Mouse (Mus musculus) kidney, postnatal 0 days (tissue): Measurements from ENCODE around the gene Sdhd. TPM values are rescaled to one million over a fixed set of nuclear protein-coding genes. Genes with fewer than 3 reads are reported as not detected.
A peak's percentile ranks its signal among the peaks of the same experiment; 100 is the strongest.

Source experiments
- ATAC-seq: fragments of 200-750 bp; cut with Nextera tagmentation; replicated peaks from 2 replicates; pipeline ENCODE4 v1.8.0; 2017; ENCODE audit warnings: low read depth, moderate number of reproducible peaks, moderate TSS enrichment, moderate library complexity; ENCODE audit not compliant: low FRiP score
- DNase-seq: peaks from one replicate; pipeline ENCODE4 v3.0.0-alpha.2; 2016; ENCODE audit warnings: low spot score
- H3K27ac ChIP-seq: fragments of 300-500 bp; sonication (generic); 2 replicates; pipeline ENCODE4 v1.5.1; 2014; ENCODE audit warnings: mild to moderate bottlenecking
- H3K27me3 ChIP-seq: fragments of 300-500 bp; sonication (generic); 2 replicates; pipeline ENCODE4 v1.6.1; 2014; ENCODE audit warnings: low read length, mixed read lengths; ENCODE audit not compliant: insufficient read depth
- H3K36me3 ChIP-seq: fragments of 300-500 bp; sonication (generic); 2 replicates; pipeline ENCODE4 v1.6.1; 2014; ENCODE audit warnings: low read length, mixed read lengths; ENCODE audit not compliant: insufficient read depth
- H3K4me1 ChIP-seq: fragments of 300-500 bp; sonication (generic); replicated peaks from 2 replicates; pipeline ENCODE4 v1.6.1; 2014; ENCODE audit warnings: antibody characterized with exemption, low read length, mixed read lengths; ENCODE audit not compliant: insufficient read depth
- H3K4me2 ChIP-seq: fragments of 300-500 bp; sonication (generic); 2 replicates; pipeline ENCODE4 v1.6.1; 2014; ENCODE audit warnings: mild to moderate bottlenecking, low read length, moderate library complexity, mixed read lengths
- H3K4me3 ChIP-seq: fragments of 300-500 bp; sonication (generic); replicated peaks from 2 replicates; pipeline ENCODE4 v1.5.1; 2014; ENCODE audit warnings: low read depth, low read length
- H3K9ac ChIP-seq: fragments of 300-500 bp; sonication (generic); 2 replicates; pipeline ENCODE4 v1.6.1; 2014; ENCODE audit warnings: low read depth, low read length
- H3K9me3 ChIP-seq: fragments of 300-500 bp; sonication (generic); replicated peaks from 2 replicates; pipeline ENCODE4 v1.6.1; 2016; ENCODE audit warnings: low read length, inconsistent platforms, mixed read lengths
- CTCF ChIP-seq: IDR thresholded peaks from 2 replicates; pipeline ENCODE4 v1.5.1; 2016; ENCODE audit warnings: antibody characterized with exemption, low read depth, mild to moderate bottlenecking, moderate library complexity
- WGBS: fragments of 180-500 bp; shearing (Covaris S2); extraction: QIAGEN DNeasy Blood & Tissue Kit; methylation state at CpG from one replicate; pipeline ENCODE4 v1.1.7; 2014; 5-methylcytosine and 5-hydroxymethylcytosine counted together
- polyA plus RNA-seq: library from polyadenylated mRNA; unstranded; fragments of >200 nt; fragmentation: Nextera tagmentation; extraction: Ambion mirVana; gene quantifications from 2 replicates; pipeline ENCODE4 v1.2.1, GENCODE M21; 2015

Sdhd gene
- polyA plus RNA-seq, 1 experiment from 2014 or later, result 599 TPM

DNA sequence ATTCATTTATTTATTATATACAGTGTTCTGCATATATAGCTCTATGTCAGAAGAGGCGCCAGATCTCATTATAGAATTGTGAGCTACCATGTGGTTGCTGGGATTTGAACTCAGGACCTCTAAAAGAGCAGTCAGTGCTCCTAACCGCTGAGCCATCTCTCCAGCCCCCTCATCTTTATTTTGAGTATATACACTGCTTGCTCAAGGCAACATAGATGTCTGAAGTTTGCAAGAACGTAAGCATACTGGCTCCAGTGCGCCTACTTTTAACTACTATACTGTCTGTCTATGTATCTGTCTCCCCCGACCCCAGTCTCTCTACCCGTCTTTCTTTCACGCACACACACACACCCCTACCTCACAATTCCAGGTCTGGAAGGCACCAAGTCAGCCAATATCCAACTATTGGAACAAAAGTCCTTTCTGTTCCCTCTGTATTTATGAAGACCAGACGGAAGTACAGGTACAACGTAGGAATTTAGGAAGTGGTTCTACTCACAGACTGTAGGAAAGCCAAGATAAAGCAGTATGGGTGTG is 14.2 kb upstream of the Sdhd start:
- no peaks in the 10 kb centered on the region for H3K27me3 ChIP-seq
- ATAC-seq (no peak), DNase-seq (no peak)
- H3K27ac ChIP-seq, result no peak overlapping the region
- 60% methylated on average over 9 of the region's 9 CpGs for WGBS
- no peaks in the 10 kb centered on the region for H3K9me3 ChIP-seq
- H3K4me2 ChIP-seq, result peak overlapping the region; percentile 79
- peaks cover 14% of the 10 kb centered on the region; the same call in 1 of the 2 replicates for H3K36me3 ChIP-seq
- no peak for TF ChIP-seq CTCF
- peaks cover 6% of the 10 kb centered on the region; the same call in 1 of the 2 replicates for H3K4me1 ChIP-seq
- H3K4me3 ChIP-seq, result peak overlapping the region; percentile 88
- no peak overlapping the region for H3K9ac ChIP-seq

DNA sequence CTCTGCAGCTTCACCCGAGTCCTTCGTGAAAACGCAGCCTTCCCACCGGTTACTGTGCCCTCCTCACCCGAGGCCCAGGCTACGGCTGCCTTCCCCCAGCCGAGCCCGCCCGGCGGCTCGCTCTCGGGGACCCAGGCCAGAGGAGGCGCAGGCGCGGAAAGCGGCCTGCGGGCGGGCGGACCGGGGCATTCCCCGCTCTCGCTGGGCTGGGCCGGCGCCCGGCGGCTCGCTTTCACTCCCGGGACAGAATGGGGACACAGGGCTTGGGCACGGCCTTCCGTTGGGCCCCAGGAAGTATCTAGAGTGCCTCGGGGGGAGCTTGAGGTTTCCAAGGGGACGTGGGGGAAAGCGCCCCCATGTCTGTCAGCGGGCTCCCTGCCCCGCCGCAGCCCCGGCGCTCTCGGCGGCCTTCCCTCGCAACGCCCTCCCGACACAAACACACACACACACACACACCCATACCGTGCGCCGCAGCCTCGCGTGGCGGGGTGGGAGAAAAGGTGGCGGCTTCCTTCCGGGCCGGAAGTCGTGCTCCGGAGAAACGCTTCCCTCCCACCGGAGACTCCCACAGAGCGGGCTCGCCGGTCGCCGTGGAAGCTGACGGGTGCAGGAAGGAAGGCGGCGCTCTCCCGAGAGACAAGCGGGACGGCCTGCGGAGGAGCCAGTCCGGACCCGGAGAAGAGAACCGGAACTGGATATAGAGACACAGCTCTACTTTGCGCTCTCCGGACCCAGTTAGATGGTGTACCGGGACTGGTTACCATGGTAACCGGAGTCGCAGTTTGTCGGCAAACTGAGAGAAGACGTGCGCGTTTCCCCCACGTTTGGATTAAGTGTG is 13.4 kb upstream of the Sdhd start, which contains the start of the genes Pih1d2 and Nkapd1:
TSS of gene Pih1d2 (plus strand) at position 556 of the 838 bp plus-strand sequence.
TSS of gene Nkapd1 (minus strand) at position 699 of the 838 bp plus-strand sequence.
- 1% methylated on average over 80 of the region's 81 CpGs for WGBS
- H3K27ac ChIP-seq, result peak within 1 kb of the TSS; percentile 98
- no peaks in the 10 kb centered on the region for H3K9me3 ChIP-seq
- peaks cover 6% of the 10 kb centered on the region; the same call in 1 of the 2 replicates for H3K4me1 ChIP-seq
- H3K27me3 ChIP-seq, result no peaks in the 10 kb centered on the region
- peak within 1 kb of the TSS; percentile 88 for H3K4me3 ChIP-seq
- peak within 1 kb of the TSS; percentile 89 for H3K9ac ChIP-seq
- peaks cover 14% of the 10 kb centered on the region; the same call in 1 of the 2 replicates for H3K36me3 ChIP-seq
- H3K4me2 ChIP-seq, result peak within 1 kb of the TSS; percentile 79
- ATAC-seq (peak; percentile 95), DNase-seq (peak; percentile 94)
- peak; percentile 37 for TF ChIP-seq CTCF

DNA sequence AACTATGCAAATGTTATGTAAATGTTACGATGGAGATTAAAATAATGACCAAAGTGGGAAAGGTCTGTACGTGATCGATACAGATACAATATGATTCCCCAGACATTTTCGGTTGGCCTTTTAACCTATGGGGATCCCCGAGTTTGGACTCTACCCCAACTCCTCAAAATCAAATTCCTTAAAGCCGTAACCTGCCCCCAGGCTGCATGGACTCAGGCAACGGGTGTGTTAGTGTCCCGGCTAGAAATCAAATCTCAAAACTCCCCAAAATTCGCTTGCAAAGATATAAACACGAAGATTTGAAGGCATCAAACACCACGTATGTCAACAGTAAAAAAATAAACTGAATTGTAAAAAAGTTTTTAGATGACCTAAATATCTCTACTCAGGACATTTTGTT is 12.5 kb upstream of the Sdhd start:
- TF ChIP-seq CTCF, result no peak
- 36% methylated on average over 11 of the region's 11 CpGs for WGBS
- Histone ChIP-seq H3K9me3 (no peaks in the 10 kb centered on the region), H3K4me1 (peaks cover 6% of the 10 kb centered on the region; the same call in 1 of the 2 replicates), H3K27me3 (no peaks in the 10 kb centered on the region), H3K36me3 (peaks cover 14% of the 10 kb centered on the region; the same call in 1 of the 2 replicates), H3K4me2 (peak overlapping the region; percentile 79), H3K4me3 (peak overlapping the region; percentile 88), H3K9ac (peak overlapping the region; percentile 89), H3K27ac (peak overlapping the region; percentile 98)
- DNase-seq, result no peak
- no peak for ATAC-seq

DNA sequence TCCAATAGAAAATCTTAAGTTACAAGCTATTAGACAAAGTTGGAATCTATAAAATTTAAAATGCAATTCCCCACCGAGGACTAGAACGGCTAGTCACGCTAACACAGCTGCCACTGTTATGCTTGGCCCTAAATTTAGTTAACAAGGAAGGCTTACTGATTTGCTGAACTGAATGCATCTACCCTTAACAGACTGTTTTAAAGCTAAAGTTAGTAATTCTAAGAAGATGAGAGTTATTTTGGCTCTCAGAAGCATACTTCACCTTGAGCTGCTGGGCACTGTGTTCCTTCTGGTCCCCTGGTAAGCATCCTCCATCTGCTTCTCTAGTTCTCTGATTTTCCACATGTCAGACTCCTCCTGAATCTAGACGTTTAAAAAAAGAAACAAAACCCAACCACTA is 8.5 kb upstream of the Sdhd start:
- Histone ChIP-seq H3K4me3 (no peak overlapping the region), H3K36me3 (peaks cover 30% of the 10 kb centered on the region), H3K27me3 (no peaks in the 10 kb centered on the region), H3K4me1 (peaks cover 6% of the 10 kb centered on the region; the same call in 1 of the 2 replicates), H3K9ac (no peak overlapping the region), H3K27ac (no peak overlapping the region), H3K4me2 (no peak overlapping the region), H3K9me3 (no peaks in the 10 kb centered on the region)
- 87% methylated on average over 4 of the region's 4 CpGs for WGBS
- no peak for DNase-seq
- no peak for TF ChIP-seq CTCF
- no peak for ATAC-seq

DNA sequence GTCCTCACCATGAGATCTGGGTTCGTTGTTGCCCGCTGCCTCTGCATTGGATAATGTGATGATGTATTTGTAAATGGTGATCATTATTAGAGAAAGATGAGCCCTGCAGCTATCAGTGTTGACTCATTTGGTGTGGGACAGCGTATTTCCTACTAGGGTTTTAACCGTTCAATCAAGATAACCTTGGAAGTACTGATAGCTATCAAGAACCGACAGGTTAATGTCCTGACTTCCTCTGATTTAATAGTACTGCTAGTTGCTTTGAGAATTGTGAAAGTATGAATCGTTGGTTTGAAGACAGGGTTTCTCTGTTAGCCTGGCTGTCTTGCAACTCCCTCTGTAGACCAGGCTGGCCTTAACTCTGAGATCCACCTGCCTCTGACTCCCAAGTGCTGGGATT is 726 bp upstream of the Sdhd start:
- Histone ChIP-seq H3K9ac (peak overlapping the region; percentile 74), H3K36me3 (peaks cover 13% of the 10 kb centered on the region; the same call in 1 of the 2 replicates), H3K4me1 (peaks cover 14% of the 10 kb centered on the region), H3K9me3 (no peaks in the 10 kb centered on the region), H3K4me3 (peak overlapping the region; percentile 69), H3K27me3 (no peaks in the 10 kb centered on the region), H3K4me2 (peak overlapping the region; percentile 69), H3K27ac (peak overlapping the region; percentile 87)
- DNase-seq (peak; percentile 18), ATAC-seq (no peak)
- no peak for TF ChIP-seq CTCF
- WGBS, result under 1% methylated on average over 6 of the region's 6 CpGs

DNA sequence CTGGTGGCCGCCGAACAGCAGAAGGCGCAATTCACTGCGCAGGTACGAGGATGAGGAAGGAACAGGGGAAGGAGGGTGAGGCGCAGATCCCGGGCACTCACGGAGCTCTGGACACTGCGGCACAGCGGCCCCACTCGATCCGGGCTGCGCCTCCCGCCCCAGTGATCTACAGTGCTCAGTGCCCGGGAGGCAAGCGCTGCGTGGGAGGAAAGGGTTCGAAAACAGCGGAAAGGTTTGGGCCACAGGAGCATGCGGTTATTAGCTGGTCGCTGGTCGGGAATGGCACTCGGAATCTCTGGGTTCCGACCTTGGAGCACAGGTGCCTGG is 349 bp upstream of the Sdhd start:
- H3K27me3 ChIP-seq, result no peaks in the 10 kb centered on the region
- DNase-seq, result no peak
- TF ChIP-seq CTCF, result peak; percentile 58
- H3K27ac ChIP-seq, result peak overlapping the region; percentile 87
- H3K9me3 ChIP-seq, result no peaks in the 10 kb centered on the region
- peaks cover 14% of the 10 kb centered on the region for H3K4me1 ChIP-seq
- peaks cover 13% of the 10 kb centered on the region for H3K36me3 ChIP-seq
- H3K4me2 ChIP-seq, result peak overlapping the region; percentile 69
- ATAC-seq, result peak; percentile 86
- H3K4me3 ChIP-seq, result peak overlapping the region; percentile 69
- peak overlapping the region; percentile 74 for H3K9ac ChIP-seq
- WGBS, result under 1% methylated on average over 24 of the region's 24 CpGs
